22 mouse cellular contexts compared by ENCODE assay signal in genomic region chr11:47765859-47766258, GRCm38 (mm10).
DNase-seq lines count a peak whose midpoint lies in the region; ATAC-seq and TF ChIP-seq lines count a peak whose summit lies in the region.
"Had no signal": no experiment of that assay in that cellular context is flagged by ENCODE, and none has a peak within 500 bp of the region (broad histone marks: within the 10 kb centered on the region; RNA-seq: fewer than 3 reads in every experiment).

No protein-coding gene starts in this region.

- no peak for TF ChIP-seq CTCF in midbrain, postnatal 0 days (IDR thresholded peaks at IDR 0.05)
- TF ChIP-seq CTCF in forebrain, postnatal 0 days (IDR thresholded peaks at IDR 0.05; ENCODE audit: low read depth) = no peak

- no peaks in the 10 kb centered on the region for H3K36me3 ChIP-seq in forebrain, embryonic 13.5 days (ENCODE audit: poor library complexity, severe bottlenecking)
- H3K36me3 ChIP-seq in forebrain, embryonic 11.5 days (ENCODE audit: control insufficient read depth, insufficient read depth, low read length) = no peaks in the 10 kb centered on the region
- no peaks in the 10 kb centered on the region for H3K36me3 ChIP-seq in midbrain, postnatal 0 days (ENCODE audit: insufficient read depth, low read length)
- no peaks in the 10 kb centered on the region for H3K36me3 ChIP-seq in midbrain, embryonic 15.5 days (replicated peaks)
- no peaks in the 10 kb centered on the region for H3K36me3 ChIP-seq in forebrain, postnatal 0 days (ENCODE audit: insufficient read depth)
- H3K36me3 ChIP-seq in kidney, embryonic 15.5 days = no peaks in the 10 kb centered on the region
- H3K36me3 ChIP-seq: limb, embryonic 13.5 days; liver, embryonic 13.5 days; neural tube, embryonic 13.5 days had no signal

- H3K9ac ChIP-seq in forebrain, embryonic 13.5 days = no peak overlapping the region
- no peak overlapping the region for H3K9ac ChIP-seq in forebrain, embryonic 11.5 days (ENCODE audit: low read length)
- no peak overlapping the region for H3K9ac ChIP-seq in midbrain, postnatal 0 days (replicated peaks; ENCODE audit: low read length, poor library complexity, severe bottlenecking)
- H3K9ac ChIP-seq in midbrain, embryonic 15.5 days = no peak overlapping the region
- no peak overlapping the region for H3K9ac ChIP-seq in forebrain, postnatal 0 days
- H3K9ac ChIP-seq in kidney, embryonic 15.5 days = no peak overlapping the region
- H3K9ac ChIP-seq: hindbrain, embryonic 14.5 days; limb, embryonic 13.5 days; liver, embryonic 13.5 days; neural tube, embryonic 13.5 days had no signal

- no peak for DNase-seq in forebrain, embryonic 11.5 days (ENCODE audit: low spot score)
- peak; percentile 42 for DNase-seq in midbrain, postnatal 0 days (ENCODE audit: low spot score)
- peak; percentile 79 for DNase-seq in forebrain, postnatal 0 days
- peak; percentile 3 for DNase-seq in retina, postnatal 7 days (ENCODE audit: low read depth, low spot score)
- DNase-seq: adrenal gland, postnatal 36 days; B cell, adult 2 months; cerebellum, adult 9-11 months; gastrocnemius, postnatal 25 days; heart, adult 2 months; heart, postnatal 36 days; liver, embryonic 13.5 days; right cerebral cortex, postnatal 4 days; thymus, adult 2 months had no signal

- H3K4me2 ChIP-seq in forebrain, embryonic 13.5 days = no peak overlapping the region
- H3K4me2 ChIP-seq in forebrain, embryonic 11.5 days (ENCODE audit: low read depth, low read length, severe bottlenecking) = no peak overlapping the region
- no peak overlapping the region for H3K4me2 ChIP-seq in midbrain, postnatal 0 days (ENCODE audit: low read depth, low read length, poor library complexity, severe bottlenecking)
- H3K4me2 ChIP-seq in midbrain, embryonic 15.5 days = no peak overlapping the region
- no peak overlapping the region for H3K4me2 ChIP-seq in forebrain, postnatal 0 days (ENCODE audit: low read depth)
- no peak overlapping the region for H3K4me2 ChIP-seq in kidney, embryonic 15.5 days
- H3K4me2 ChIP-seq: hindbrain, embryonic 14.5 days; limb, embryonic 13.5 days; liver, embryonic 13.5 days; midbrain, embryonic 11.5 days; neural tube, embryonic 13.5 days had no signal

- no peak overlapping the region for H3K4me3 ChIP-seq in forebrain, embryonic 13.5 days
- no peak overlapping the region for H3K4me3 ChIP-seq in forebrain, embryonic 11.5 days (ENCODE audit: low read depth, low read length)
- no peak overlapping the region for H3K4me3 ChIP-seq in midbrain, postnatal 0 days (ENCODE audit: low read depth, low read length)
- no peak overlapping the region for H3K4me3 ChIP-seq in midbrain, embryonic 15.5 days
- no peak overlapping the region for H3K4me3 ChIP-seq in forebrain, postnatal 0 days (ENCODE audit: low read depth, low read length)
- no peak overlapping the region for H3K4me3 ChIP-seq in kidney, embryonic 15.5 days (replicated peaks)
- H3K4me3 ChIP-seq: heart, adult 2 months; limb, embryonic 13.5 days; liver, embryonic 13.5 days; neural tube, embryonic 13.5 days had no signal

- H3K27me3 ChIP-seq in forebrain, embryonic 13.5 days = no peaks in the 10 kb centered on the region
- no peaks in the 10 kb centered on the region for H3K27me3 ChIP-seq in forebrain, embryonic 11.5 days (ENCODE audit: control insufficient read depth, insufficient read depth, low read length)
- H3K27me3 ChIP-seq in midbrain, postnatal 0 days (ENCODE audit: insufficient read depth, low read length) = no peaks in the 10 kb centered on the region
- H3K27me3 ChIP-seq in midbrain, embryonic 15.5 days (replicated peaks) = no peaks in the 10 kb centered on the region
- H3K27me3 ChIP-seq in forebrain, postnatal 0 days (ENCODE audit: insufficient read depth, low read length) = no peaks in the 10 kb centered on the region
- H3K27me3 ChIP-seq in kidney, embryonic 15.5 days = no peaks in the 10 kb centered on the region
- H3K27me3 ChIP-seq: limb, embryonic 13.5 days; liver, embryonic 13.5 days; neural tube, embryonic 13.5 days had no signal

- H3K9me3 ChIP-seq in forebrain, embryonic 13.5 days (replicated peaks) = no peaks in the 10 kb centered on the region
- H3K9me3 ChIP-seq in forebrain, embryonic 11.5 days (ENCODE audit: control insufficient read depth, low read length) = no peaks in the 10 kb centered on the region
- H3K9me3 ChIP-seq in midbrain, postnatal 0 days (ENCODE audit: low read length) = no peaks in the 10 kb centered on the region
- no peaks in the 10 kb centered on the region for H3K9me3 ChIP-seq in midbrain, embryonic 15.5 days
- no peaks in the 10 kb centered on the region for H3K9me3 ChIP-seq in forebrain, postnatal 0 days (ENCODE audit: low read length)
- H3K9me3 ChIP-seq in kidney, embryonic 15.5 days (replicated peaks) = no peaks in the 10 kb centered on the region
- H3K9me3 ChIP-seq: limb, embryonic 13.5 days; liver, embryonic 13.5 days; neural tube, embryonic 13.5 days had no signal

- 81% methylated on average over 2 of the region's 2 CpGs for WGBS in forebrain, embryonic 13.5 days
- 91% methylated on average over 2 of the region's 2 CpGs for WGBS in forebrain, embryonic 11.5 days
- 89% methylated on average over 2 of the region's 2 CpGs for WGBS in midbrain, postnatal 0 days
- WGBS in midbrain, embryonic 15.5 days = 94% methylated on average over 2 of the region's 2 CpGs
- WGBS in forebrain, postnatal 0 days = 45% methylated on average over 2 of the region's 2 CpGs
- WGBS in kidney, embryonic 15.5 days = 81% methylated on average over 2 of the region's 2 CpGs

- peak; percentile 74 for ATAC-seq in forebrain, embryonic 13.5 days
- no peak for ATAC-seq in forebrain, embryonic 11.5 days (replicated peaks; ENCODE audit: low FRiP score)
- no peak for ATAC-seq in midbrain, postnatal 0 days (ENCODE audit: low FRiP score)
- no peak for ATAC-seq in midbrain, embryonic 15.5 days (replicated peaks)
- peak; percentile 82 for ATAC-seq in forebrain, postnatal 0 days
- no peak for ATAC-seq in kidney, embryonic 15.5 days (replicated peaks; ENCODE audit: low FRiP score)
- ATAC-seq: intestine, embryonic 16.5 days had no signal

- no peaks in the 10 kb centered on the region for H3K4me1 ChIP-seq in forebrain, embryonic 13.5 days
- H3K4me1 ChIP-seq in forebrain, embryonic 11.5 days (replicated peaks; ENCODE audit: control insufficient read depth, insufficient read depth, low read length) = no peaks in the 10 kb centered on the region
- no peaks in the 10 kb centered on the region for H3K4me1 ChIP-seq in midbrain, postnatal 0 days (ENCODE audit: insufficient read depth, low read length)
- no peaks in the 10 kb centered on the region for H3K4me1 ChIP-seq in midbrain, embryonic 15.5 days
- H3K4me1 ChIP-seq in forebrain, postnatal 0 days (ENCODE audit: insufficient read depth) = 0 out of 2 replicates have a peak, but pooled peaks cover 3% of the 10 kb centered on the region
- no peaks in the 10 kb centered on the region for H3K4me1 ChIP-seq in kidney, embryonic 15.5 days
- H3K4me1 ChIP-seq: limb, embryonic 13.5 days; liver, embryonic 13.5 days; neural tube, embryonic 13.5 days had no signal

- no peak overlapping the region for H3K27ac ChIP-seq in forebrain, embryonic 13.5 days
- no peak overlapping the region for H3K27ac ChIP-seq in forebrain, embryonic 11.5 days (ENCODE audit: low read depth, low read length)
- no peak overlapping the region for H3K27ac ChIP-seq in midbrain, postnatal 0 days (ENCODE audit: low read depth, low read length)
- H3K27ac ChIP-seq in midbrain, embryonic 15.5 days = no peak overlapping the region
- H3K27ac ChIP-seq in forebrain, postnatal 0 days (ENCODE audit: low read depth, low read length) = no peak overlapping the region
- H3K27ac ChIP-seq in kidney, embryonic 15.5 days = no peak overlapping the region
- H3K27ac ChIP-seq: heart, adult 2 months; hindbrain, embryonic 14.5 days; limb, embryonic 13.5 days; liver, embryonic 13.5 days; macrophage; neural tube, embryonic 13.5 days had no signal

Comparison
In these comparisons a context has a peak if more than half of its experiments do, and no peak if none do; other contexts are left out.
1. ATAC-seq: peak in forebrain, embryonic 13.5 days (single experiment) and forebrain, postnatal 0 days (single experiment); none in forebrain, embryonic 11.5 days (single experiment), midbrain, postnatal 0 days (single experiment), midbrain, embryonic 15.5 days (single experiment) and kidney, embryonic 15.5 days (single experiment).